Mouse (Mus musculus): ENCODE results near the gene Lmln. TPM values are rescaled to one million over a fixed set of nuclear protein-coding genes. Genes with fewer than 3 reads are reported as not detected.

The Lmln gene
- polyA plus RNA-seq, 1 experiment = 10.8 TPM

GRCm38 (mm10) chr16:33082951-33083350 lies 20.6 kb downstream of the Lmln start:
- no peak for TF ChIP-seq CTCF (IDR thresholded peaks at IDR 0.05; ENCODE audit: control insufficient read depth, insufficient read depth, insufficient replicate concordance, low read depth, low read length)
- no peak for TF ChIP-seq POLR2A (IDR thresholded peaks at IDR 0.05; ENCODE audit: control insufficient read depth, low read depth, low read length)
- Histone ChIP-seq H3K4me3 (ENCODE audit: control insufficient read depth, low read depth, low read length) (no peak overlapping the region), H3K27ac (ENCODE audit: control insufficient read depth, insufficient read depth, low read depth, low read length) (no peak overlapping the region), H3K4me1 (ENCODE audit: control insufficient read depth, insufficient read depth, low read length) (no peaks in the 10 kb centered on the region), H3K36me3 (ENCODE audit: control insufficient read depth, insufficient read depth, low read length) (no peaks in the 10 kb centered on the region; the same call in 1 of the 2 replicates), H3K27me3 (ENCODE audit: control insufficient read depth, insufficient read depth, low read length) (no peaks in the 10 kb centered on the region)

GRCm38 (mm10) chr16:33083996-33084395 lies 21.7 kb downstream of the Lmln start:
- no peaks in the 10 kb centered on the region; the same call in 1 of the 2 replicates for H3K36me3 ChIP-seq (ENCODE audit: control insufficient read depth, insufficient read depth, low read length)
- H3K4me1 ChIP-seq (ENCODE audit: control insufficient read depth, insufficient read depth, low read length) = no peaks in the 10 kb centered on the region
- H3K27ac ChIP-seq (ENCODE audit: control insufficient read depth, insufficient read depth, low read depth, low read length) = no peak overlapping the region
- no peaks in the 10 kb centered on the region for H3K27me3 ChIP-seq (ENCODE audit: control insufficient read depth, insufficient read depth, low read length)
- no peak for TF ChIP-seq CTCF (IDR thresholded peaks at IDR 0.05; ENCODE audit: control insufficient read depth, insufficient read depth, insufficient replicate concordance, low read depth, low read length)
- no peak overlapping the region for H3K4me3 ChIP-seq (ENCODE audit: control insufficient read depth, low read depth, low read length)

GRCm38 (mm10) chr16:33085666-33086065 lies 23.3 kb downstream of the Lmln start:
- H3K36me3 ChIP-seq (ENCODE audit: control insufficient read depth, insufficient read depth, low read length) = peaks cover 2% of the 10 kb centered on the region
- no peak overlapping the region for H3K4me3 ChIP-seq (ENCODE audit: control insufficient read depth, low read depth, low read length)
- peak overlapping the region; percentile 67 for H3K27ac ChIP-seq (ENCODE audit: control insufficient read depth, insufficient read depth, low read depth, low read length)
- no peaks in the 10 kb centered on the region for H3K4me1 ChIP-seq (ENCODE audit: control insufficient read depth, insufficient read depth, low read length)
- no peaks in the 10 kb centered on the region for H3K27me3 ChIP-seq (ENCODE audit: control insufficient read depth, insufficient read depth, low read length)
- TF ChIP-seq POLR2A (IDR thresholded peaks at IDR 0.05; ENCODE audit: control insufficient read depth, low read depth, low read length) (no peak), CTCF (IDR thresholded peaks at IDR 0.05; ENCODE audit: control insufficient read depth, insufficient read depth, insufficient replicate concordance, low read depth, low read length) (no peak)

GRCm38 (mm10) chr16:33113726-33114125 lies 51.4 kb downstream of the Lmln start:
- Histone ChIP-seq H3K4me1 (ENCODE audit: control insufficient read depth, insufficient read depth, low read length) (no peaks in the 10 kb centered on the region), H3K27ac (ENCODE audit: control insufficient read depth, insufficient read depth, low read depth, low read length) (no peak overlapping the region), H3K4me3 (ENCODE audit: control insufficient read depth, low read depth, low read length) (no peak overlapping the region), H3K36me3 (ENCODE audit: control insufficient read depth, insufficient read depth, low read length) (no peaks in the 10 kb centered on the region; the same call in 1 of the 2 replicates), H3K27me3 (ENCODE audit: control insufficient read depth, insufficient read depth, low read length) (no peaks in the 10 kb centered on the region)
- TF ChIP-seq POLR2A (IDR thresholded peaks at IDR 0.05; ENCODE audit: control insufficient read depth, low read depth, low read length) = no peak
- no peak for TF ChIP-seq CTCF (IDR thresholded peaks at IDR 0.05; ENCODE audit: control insufficient read depth, insufficient read depth, insufficient replicate concordance, low read depth, low read length)

- Histone ChIP-seq H3K27me3 (ENCODE audit: control insufficient read depth, insufficient read depth, low read length) (no peaks in the 10 kb centered on the region), H3K4me1 (ENCODE audit: control insufficient read depth, insufficient read depth, low read length) (no peaks in the 10 kb centered on the region), H3K36me3 (ENCODE audit: control insufficient read depth, insufficient read depth, low read length) (peaks cover 2% of the 10 kb centered on the region), H3K4me3 (ENCODE audit: control insufficient read depth, low read depth, low read length) (no peak overlapping the region), H3K27ac (ENCODE audit: control insufficient read depth, insufficient read depth, low read depth, low read length) (no peak overlapping the region)
- TF ChIP-seq POLR2A (IDR thresholded peaks at IDR 0.05; ENCODE audit: control insufficient read depth, low read depth, low read length) (no peak), CTCF (IDR thresholded peaks at IDR 0.05; ENCODE audit: control insufficient read depth, insufficient read depth, insufficient replicate concordance, low read depth, low read length) (no peak)
These were observed 61.1 kb downstream of the Lmln start for GRCm38 (mm10) chr16:33123373-33123772.

- Histone ChIP-seq H3K4me3 (ENCODE audit: control insufficient read depth, low read depth, low read length) (no peak overlapping the region), H3K4me1 (ENCODE audit: control insufficient read depth, insufficient read depth, low read length) (no peaks in the 10 kb centered on the region), H3K27me3 (ENCODE audit: control insufficient read depth, insufficient read depth, low read length) (no peaks in the 10 kb centered on the region), H3K36me3 (ENCODE audit: control insufficient read depth, insufficient read depth, low read length) (peaks cover 2% of the 10 kb centered on the region), H3K27ac (ENCODE audit: control insufficient read depth, insufficient read depth, low read depth, low read length) (no peak overlapping the region)
- TF ChIP-seq CTCF (IDR thresholded peaks at IDR 0.05; ENCODE audit: control insufficient read depth, insufficient read depth, insufficient replicate concordance, low read depth, low read length) (no peak), POLR2A (IDR thresholded peaks at IDR 0.05; ENCODE audit: control insufficient read depth, low read depth, low read length) (no peak)
These were observed 61.9 kb downstream of the Lmln start for GRCm38 (mm10) chr16:33123938-33124820.

GRCm38 (mm10) chr16:33127052-33127451 lies 64.7 kb downstream of the Lmln start:
- H3K4me3 ChIP-seq (ENCODE audit: control insufficient read depth, low read depth, low read length) = no peak overlapping the region
- H3K4me1 ChIP-seq (ENCODE audit: control insufficient read depth, insufficient read depth, low read length) = no peaks in the 10 kb centered on the region
- H3K27ac ChIP-seq (ENCODE audit: control insufficient read depth, insufficient read depth, low read depth, low read length) = no peak overlapping the region
- H3K27me3 ChIP-seq (ENCODE audit: control insufficient read depth, insufficient read depth, low read length) = no peaks in the 10 kb centered on the region
- H3K36me3 ChIP-seq (ENCODE audit: control insufficient read depth, insufficient read depth, low read length) = peaks cover 2% of the 10 kb centered on the region
- TF ChIP-seq POLR2A (IDR thresholded peaks at IDR 0.05; ENCODE audit: control insufficient read depth, low read depth, low read length) (no peak), CTCF (IDR thresholded peaks at IDR 0.05; ENCODE audit: control insufficient read depth, insufficient read depth, insufficient replicate concordance, low read depth, low read length) (no peak)

Data from testis, adult 2 months (tissue).